Mouse (Mus musculus) erythroblast, embryonic 14.5 days (primary cell): ENCODE results near the gene Nae1. TPM values are rescaled to one million over a fixed set of nuclear protein-coding genes. Genes with fewer than 3 reads are reported as not detected.
"Not testable (repeated sequence)": the region's sequence is repeated elsewhere in the genome, so short reads cannot be mapped to it uniquely, and the experiment has no call there.

ENCODE experiments used
- H3K27me3 ChIP-seq: 2 replicates; pipeline ENCODE4 v1.6.1; 2012; ENCODE audit warnings: inconsistent platforms; ENCODE audit not compliant: control insufficient read depth
- H3K36me3 ChIP-seq: 2 replicates; pipeline ENCODE4 v1.6.1; 2012; ENCODE audit warnings: mild to moderate bottlenecking, inconsistent platforms; ENCODE audit not compliant: control insufficient read depth
- H3K4me1 ChIP-seq: 2 replicates; pipeline ENCODE4 v1.6.1; 2012; ENCODE audit warnings: inconsistent platforms; ENCODE audit not compliant: control insufficient read depth
- H3K4me3 ChIP-seq: replicated peaks from 2 replicates; pipeline ENCODE3; 2012; ENCODE audit warnings: moderate library complexity, mild to moderate bottlenecking, inconsistent platforms
- H3K9me3 ChIP-seq: 2 replicates; pipeline ENCODE4 v1.6.1; 2012; ENCODE audit warnings: low read length, inconsistent platforms, mixed read lengths; ENCODE audit not compliant: control insufficient read depth
- GATA1 ChIP-seq: IDR thresholded peaks from 2 replicates; pipeline ENCODE4 v1.6.1; 2012; ENCODE audit warnings: low read length, inconsistent platforms, mixed read lengths
- TAL1 ChIP-seq: IDR thresholded peaks from 3 replicates; pipeline ENCODE4 v1.6.1; 2012; ENCODE audit warnings: low read length, inconsistent platforms, mixed read lengths
- polyA plus RNA-seq: library from polyadenylated mRNA; stranded (reverse); fragments of >175 nt; gene quantifications from 2 replicates; pipeline ENCODE4 v1.2.3, GENCODE M21; 2012

Gene Nae1
- 0.29 and 0.39 TPM in 2 replicates for polyA plus RNA-seq

GRCm38 (mm10) chr8:104533971-104534778 is at the start of gene Nae1, which contains the start of gene Car7:
Nae1 (minus strand) TSS chr8:104534637.
Car7 (plus strand) TSS chr8:104534689.
- peaks cover 20% of the 10 kb centered on the region for H3K27me3 ChIP-seq
- TF ChIP-seq TAL1 (no peak), GATA1 (no peak)
- H3K4me3 ChIP-seq, result peak within 1 kb of the TSS; percentile 95
- peaks cover 15% of the 10 kb centered on the region for H3K36me3 ChIP-seq
- H3K4me1 ChIP-seq, result peaks cover 32% of the 10 kb centered on the region
- no peaks in the 10 kb centered on the region for H3K9me3 ChIP-seq

GRCm38 (mm10) chr8:104577606-104578005 is 43.2 kb upstream of the Nae1 start:
- not testable (repeated sequence) for H3K4me3 ChIP-seq, H3K9me3 ChIP-seq, H3K27me3 ChIP-seq, H3K36me3 ChIP-seq, H3K4me1 ChIP-seq

DNA sequence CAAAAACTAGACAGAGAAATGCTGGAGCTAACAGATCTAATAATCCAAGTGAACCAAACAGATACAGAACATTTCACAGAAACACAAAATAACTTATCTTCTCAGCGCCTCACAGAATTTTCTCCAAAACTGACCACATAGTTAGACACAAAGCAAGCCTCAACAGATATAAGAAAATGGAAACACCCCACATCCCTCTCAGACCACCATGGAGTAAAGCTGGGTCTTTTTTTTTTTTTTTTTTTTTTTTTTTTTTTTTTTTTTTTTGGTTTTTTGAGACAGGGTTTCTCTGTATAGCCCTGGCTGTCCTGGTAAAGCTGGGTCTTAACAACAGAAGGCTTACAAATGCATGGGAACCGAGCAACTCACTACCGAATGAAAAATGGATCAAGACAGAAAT is 42.4 kb upstream of the Nae1 start:
- no peaks in the 10 kb centered on the region for H3K9me3 ChIP-seq
- TF ChIP-seq TAL1 (no peak), GATA1 (no peak)

GRCm38 (mm10) chr8:104570436-104571343 is 36.3 kb upstream of the Nae1 start:
- no peak for TF ChIP-seq TAL1
- no peak for TF ChIP-seq GATA1
- H3K4me1 ChIP-seq, result peaks cover 10% of the 10 kb centered on the region
- H3K9me3 ChIP-seq, result no peaks in the 10 kb centered on the region
- no peaks in the 10 kb centered on the region for H3K36me3 ChIP-seq
- peaks cover 3% of the 10 kb centered on the region for H3K27me3 ChIP-seq
- peak overlapping the region; percentile 59 for H3K4me3 ChIP-seq

More for the DNA sequence above, 42.4 kb upstream of the Nae1 start:
- peaks cover 3% of the 10 kb centered on the region for H3K27me3 ChIP-seq
- H3K4me1 ChIP-seq, result no peaks in the 10 kb centered on the region
- no peaks in the 10 kb centered on the region for H3K36me3 ChIP-seq
- H3K4me3 ChIP-seq, result no peak overlapping the region

DNA sequence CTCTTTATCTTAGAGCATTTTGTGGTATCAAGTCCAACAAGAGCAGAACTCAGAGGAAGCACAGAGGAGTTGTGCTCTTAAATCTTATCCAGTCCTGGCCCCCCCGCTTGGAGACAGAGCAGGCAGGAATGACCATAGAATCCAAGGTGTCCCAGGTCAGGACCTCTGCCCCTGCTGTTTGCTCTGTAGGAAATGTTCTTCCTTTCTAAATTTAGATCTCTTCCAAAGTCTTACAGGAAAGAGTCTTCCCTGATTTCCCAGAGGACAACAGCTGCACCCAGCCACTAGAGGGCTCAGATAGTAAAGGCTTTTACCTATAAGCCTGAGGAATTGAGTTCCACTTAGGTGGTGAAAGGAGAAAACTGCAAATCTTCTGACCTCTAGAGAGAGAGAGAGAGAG is 35.1 kb upstream of the Nae1 start:
- Histone ChIP-seq H3K4me3 (no peak overlapping the region), H3K9me3 (no peaks in the 10 kb centered on the region), H3K27me3 (peaks cover 3% of the 10 kb centered on the region), H3K4me1 (peaks cover 12% of the 10 kb centered on the region), H3K36me3 (no peaks in the 10 kb centered on the region)
- TF ChIP-seq GATA1 (no peak), TAL1 (no peak)

GRCm38 (mm10) chr8:104565457-104565798 is 31.0 kb upstream of the Nae1 start:
- Histone ChIP-seq H3K4me1 (peaks cover 4% of the 10 kb centered on the region), H3K36me3 (no peaks in the 10 kb centered on the region), H3K9me3 (no peaks in the 10 kb centered on the region), H3K4me3 (no peak overlapping the region), H3K27me3 (no peaks in the 10 kb centered on the region)
- no peak for TF ChIP-seq GATA1
- no peak for TF ChIP-seq TAL1

DNA sequence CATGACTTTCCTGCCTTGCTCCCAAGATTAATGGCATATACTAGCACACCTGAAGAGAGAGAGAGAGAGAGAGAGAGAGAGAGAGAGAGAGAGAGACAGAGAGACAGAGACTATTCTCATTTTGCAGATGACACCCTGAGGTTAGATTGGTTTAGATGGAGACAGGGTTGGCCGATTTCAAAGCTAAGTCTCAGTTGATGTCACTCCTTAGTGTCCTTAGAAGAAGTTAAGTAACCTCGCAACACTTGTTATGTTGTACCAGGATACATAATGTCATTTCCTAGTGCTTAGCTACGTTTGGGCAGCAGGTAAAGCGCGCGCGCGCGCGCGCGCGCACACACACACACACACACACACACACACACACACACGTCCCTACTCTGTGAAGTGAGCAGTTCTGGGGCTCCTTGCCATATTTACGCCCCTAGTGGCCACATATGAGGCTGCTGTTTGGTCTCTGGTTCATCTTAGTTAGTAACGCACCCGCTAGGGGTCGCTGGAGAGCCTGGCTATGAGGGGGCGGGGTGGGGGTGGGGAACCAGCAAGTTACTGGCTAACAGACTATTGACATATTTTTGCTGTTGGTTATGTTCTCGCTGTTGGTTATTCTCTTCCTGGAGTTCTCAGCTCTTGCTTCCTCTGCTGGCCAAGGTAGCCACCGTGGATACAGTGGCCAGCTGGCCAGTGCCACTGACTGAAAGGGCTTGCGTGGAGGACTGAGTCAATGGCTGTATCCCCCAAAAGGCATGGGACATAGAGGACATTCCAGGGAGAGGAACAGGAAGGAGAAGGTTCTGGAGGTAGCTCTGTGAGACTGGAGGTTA is 30.4 kb upstream of the Nae1 start:
- Histone ChIP-seq H3K9me3 (no peaks in the 10 kb centered on the region), H3K4me1 (0 out of 2 replicates have a peak, but pooled peaks cover 2% of the 10 kb centered on the region), H3K27me3 (no peaks in the 10 kb centered on the region), H3K36me3 (no peaks in the 10 kb centered on the region), H3K4me3 (no peak overlapping the region)
- TF ChIP-seq TAL1 (no peak), GATA1 (no peak)

DNA sequence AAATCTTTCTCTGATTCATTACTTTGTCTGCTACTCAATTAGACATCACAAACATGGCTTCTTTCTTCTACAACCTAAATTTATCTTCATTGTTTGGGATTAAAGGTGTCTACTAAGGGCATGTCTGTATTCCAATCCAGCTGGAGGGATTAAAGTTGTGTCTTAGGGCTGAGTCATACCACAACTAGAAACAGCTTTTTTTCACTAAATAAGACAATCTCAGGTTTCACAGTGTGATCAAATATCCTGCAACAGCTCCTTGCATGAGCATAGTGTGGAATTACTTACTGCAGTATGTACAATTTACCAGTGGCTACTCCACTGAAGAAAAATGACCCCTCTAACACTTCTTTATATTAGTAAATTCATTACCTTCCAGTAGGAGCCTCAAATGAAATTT is 26.3 kb upstream of the Nae1 start:
- Histone ChIP-seq H3K9me3 (no peaks in the 10 kb centered on the region), H3K27me3 (no peaks in the 10 kb centered on the region), H3K36me3 (no peaks in the 10 kb centered on the region), H3K4me1 (0 out of 2 replicates have a peak, but pooled peaks cover 2% of the 10 kb centered on the region), H3K4me3 (no peak overlapping the region)
- TF ChIP-seq GATA1, result no peak
